Mouse (Mus musculus): ENCODE data around the gene Slc12a9.

Gene Slc12a9

DNA sequence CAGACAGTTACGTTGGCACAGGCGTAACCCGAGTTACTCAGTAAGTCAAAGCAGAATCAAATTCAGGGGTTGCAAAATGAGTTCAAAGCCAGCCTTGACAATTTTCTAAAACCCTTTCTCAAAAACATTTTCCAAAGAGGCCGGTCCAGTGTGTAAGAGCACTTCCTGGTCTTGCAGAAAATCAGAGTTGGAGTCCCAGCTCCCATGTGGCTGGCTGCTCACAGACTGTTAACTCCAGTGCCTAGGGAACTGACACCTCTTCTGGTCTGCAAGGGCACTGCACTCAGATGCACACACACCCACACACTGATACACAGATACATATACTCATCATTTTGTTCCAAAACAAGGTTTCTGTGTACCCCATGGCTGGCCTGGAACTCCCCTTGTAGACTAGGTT is 25.0 kb downstream of the Slc12a9 start:
- DNase-seq (ENCODE audit: low read depth) = no peak

DNA sequence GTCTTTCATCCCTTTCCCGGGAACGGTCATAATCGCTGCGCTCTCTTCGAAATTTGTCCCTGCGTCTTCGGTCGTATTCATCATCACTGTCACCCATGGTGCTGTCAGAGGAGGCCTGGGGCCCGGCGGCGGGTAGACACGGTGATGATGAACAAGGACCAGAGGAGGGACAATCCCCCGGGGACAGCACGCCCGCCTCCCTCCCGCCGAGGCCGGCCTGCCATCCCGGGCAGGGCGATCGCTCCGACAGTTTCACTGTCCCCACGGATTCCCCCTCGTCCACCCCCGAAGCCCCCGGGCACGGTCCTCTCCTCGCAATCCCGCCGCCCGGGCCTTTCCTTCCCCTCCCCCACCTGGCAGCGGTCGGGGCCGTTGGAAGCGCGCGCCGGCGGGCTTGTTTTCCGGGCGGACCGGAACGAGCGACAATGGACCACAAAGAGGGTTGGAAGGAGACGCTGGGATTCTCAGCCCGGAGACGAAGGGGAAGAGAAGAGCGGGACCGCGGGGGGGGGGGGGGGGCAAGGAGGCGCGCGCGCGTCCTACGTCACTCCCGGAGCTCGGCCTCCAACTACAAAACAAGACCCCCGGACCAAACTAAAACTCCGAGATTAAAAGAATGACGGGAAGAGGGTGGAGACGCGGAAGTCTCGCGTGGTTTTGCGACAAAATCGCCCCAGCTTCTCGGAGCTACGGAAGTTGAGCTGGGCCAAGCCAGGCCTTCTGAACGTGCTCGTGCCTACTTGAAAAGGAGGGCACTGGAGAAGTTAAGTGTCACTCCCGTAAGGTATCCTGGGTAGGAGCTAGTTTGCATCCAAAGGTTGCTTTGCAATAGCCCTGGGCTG is 26.1 kb downstream of the Slc12a9 start, which contains the start of gene Srrt:
TSS of gene Srrt (minus strand) at position 604 of the 842 bp plus-strand sequence.
- peak; percentile 92 for DNase-seq (ENCODE audit: low read depth)

DNA sequence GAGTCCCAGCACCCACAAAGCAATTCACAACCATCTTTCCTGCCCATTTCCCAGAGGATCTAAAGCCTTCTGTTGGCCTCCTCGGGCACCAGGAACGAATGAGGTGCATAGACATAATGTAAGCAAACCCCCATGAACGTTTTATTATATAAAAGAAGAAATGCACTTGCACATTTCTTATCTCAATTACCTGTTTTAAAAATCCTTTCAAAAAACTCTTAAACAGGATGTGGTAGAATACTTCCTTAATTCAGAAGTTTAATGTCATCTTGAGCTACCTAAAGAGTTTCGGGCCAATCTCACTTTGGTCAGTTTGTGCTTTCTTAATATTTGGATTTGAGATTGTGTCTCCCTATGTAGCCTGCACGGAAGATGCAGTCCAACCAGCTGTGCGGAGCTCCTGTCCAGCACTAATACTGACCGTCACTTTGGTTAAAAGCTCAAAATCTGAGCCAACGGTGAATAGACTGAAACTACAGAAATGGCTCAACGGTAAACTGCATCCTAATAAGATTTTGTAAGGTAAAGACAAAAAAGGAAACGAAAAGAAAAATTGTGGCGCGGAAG is 26.9 kb downstream of the Slc12a9 start:
- DNase-seq (ENCODE audit: low read depth) = no peak

DNA sequence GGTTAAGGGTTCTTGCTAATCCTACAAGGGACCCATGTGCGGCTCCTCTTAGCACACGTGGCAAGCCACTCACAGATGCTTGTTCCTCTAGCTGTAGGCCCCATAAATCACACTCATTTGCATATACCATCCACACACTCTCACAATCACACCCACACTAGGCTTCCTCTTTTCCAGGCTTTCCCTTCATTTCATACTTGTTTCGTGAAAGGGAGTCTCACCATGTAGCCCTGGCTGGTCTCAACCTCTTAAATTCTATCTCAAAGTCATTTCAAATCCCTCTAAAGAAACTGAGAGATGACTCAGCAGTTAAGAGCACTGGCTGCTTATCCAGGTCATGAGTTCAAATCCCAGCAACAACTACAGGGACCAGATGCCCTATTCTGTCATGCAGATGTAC is 27.6 kb downstream of the Slc12a9 start:
- DNase-seq (ENCODE audit: low read depth) = no peak

DNA sequence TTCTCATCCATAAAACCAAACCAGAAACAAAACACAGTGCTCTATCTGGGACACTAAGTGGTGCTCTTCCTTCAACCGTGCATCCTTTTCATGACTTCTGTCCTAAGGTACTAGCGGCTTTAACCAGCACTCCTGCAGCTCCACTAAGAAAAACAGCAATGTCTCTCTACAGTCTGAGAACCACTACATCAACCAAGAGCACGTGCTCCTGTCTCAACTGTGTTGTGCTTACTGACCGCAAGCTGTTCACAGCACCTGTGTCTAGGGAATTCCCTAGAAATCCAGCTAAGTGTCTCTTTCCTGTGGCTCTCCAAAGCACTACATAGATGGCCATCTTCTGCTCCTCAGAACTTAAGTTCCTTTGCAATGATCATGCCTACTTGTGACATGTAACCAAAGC is 28.6 kb downstream of the Slc12a9 start:
- no peak for DNase-seq (ENCODE audit: low read depth)

DNA sequence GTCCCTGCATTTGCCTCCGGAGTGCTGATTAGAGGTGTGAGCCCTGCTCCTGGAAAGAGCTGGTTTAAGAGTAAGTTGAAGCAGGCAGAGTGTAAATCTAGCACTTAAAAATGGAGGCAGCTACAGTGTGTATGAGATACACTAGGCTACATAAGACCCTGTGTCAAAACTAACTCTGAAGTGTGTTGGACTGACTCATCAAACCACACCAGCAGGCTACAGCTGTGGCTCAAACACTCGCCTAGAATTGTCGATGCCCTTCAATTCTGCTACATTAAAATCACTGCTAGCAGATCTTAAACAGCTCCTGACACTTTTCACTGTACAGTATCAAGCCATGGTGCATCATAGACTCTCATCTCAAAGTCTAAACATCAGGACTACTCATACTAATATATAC is 29.2 kb downstream of the Slc12a9 start:
- no peak for DNase-seq (ENCODE audit: low read depth)

DNA sequence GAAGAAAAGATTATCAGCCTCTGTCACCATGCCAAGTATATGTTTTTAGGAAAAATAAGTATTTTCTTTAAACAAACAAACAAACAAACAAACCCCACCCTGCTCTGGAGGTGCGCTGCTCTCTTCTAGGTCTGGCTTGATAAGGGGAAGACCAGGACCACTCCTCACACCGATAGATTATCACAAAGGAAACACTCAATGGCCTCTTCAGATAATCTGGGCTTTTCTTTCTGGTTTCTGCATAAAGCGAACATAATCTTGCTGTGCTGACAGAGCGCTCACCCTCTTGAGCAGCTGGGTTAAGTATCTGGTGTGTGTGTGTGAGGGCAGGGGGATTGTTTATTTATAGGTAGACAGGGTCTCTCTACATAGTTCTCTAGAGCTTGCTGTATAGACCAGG is 29.8 kb downstream of the Slc12a9 start:
- DNase-seq (ENCODE audit: low read depth) = no peak

DNA sequence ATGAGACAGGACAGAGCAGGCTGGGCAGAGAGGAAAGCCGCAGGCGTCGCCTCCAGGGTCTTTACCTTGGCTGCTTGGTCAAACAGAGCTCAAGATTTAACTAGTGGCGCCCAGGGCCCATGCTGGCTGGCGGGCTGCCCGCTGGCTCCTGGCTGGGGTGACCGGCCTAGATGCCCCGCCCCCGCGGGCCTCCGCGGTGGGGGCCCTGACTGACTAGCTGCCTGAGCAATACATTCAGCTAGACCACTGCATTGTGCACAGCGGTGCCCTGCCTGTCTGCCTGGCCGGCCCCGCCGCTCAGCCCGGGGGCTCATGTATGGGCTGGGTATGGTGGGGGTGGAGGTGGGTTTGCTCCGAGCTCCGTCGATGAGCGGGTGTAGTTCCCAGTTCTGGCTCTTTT is 32.1 kb downstream of the Slc12a9 start:
- no peak for DNase-seq (ENCODE audit: low read depth)

DNA sequence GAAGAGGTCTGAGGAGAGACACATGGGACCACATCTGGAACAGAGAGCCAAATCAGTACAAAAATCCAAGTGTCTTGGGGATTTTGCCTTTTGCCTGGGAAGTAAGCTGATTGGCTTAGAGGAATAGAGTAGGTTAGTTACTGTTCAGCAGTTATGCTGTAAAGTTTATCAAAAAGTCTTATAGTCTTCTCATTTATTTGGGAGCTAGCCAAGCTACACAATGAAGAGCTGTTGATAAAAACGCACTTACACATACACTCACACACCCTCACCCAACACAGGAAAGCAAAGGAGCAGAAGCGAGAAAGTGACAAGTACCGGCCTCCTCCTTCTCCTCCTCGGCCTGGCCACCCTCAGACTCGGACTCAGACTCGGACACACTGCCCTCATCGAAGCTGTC is 34.2 kb downstream of the Slc12a9 start:
- no peak for DNase-seq (ENCODE audit: low read depth)

DNA sequence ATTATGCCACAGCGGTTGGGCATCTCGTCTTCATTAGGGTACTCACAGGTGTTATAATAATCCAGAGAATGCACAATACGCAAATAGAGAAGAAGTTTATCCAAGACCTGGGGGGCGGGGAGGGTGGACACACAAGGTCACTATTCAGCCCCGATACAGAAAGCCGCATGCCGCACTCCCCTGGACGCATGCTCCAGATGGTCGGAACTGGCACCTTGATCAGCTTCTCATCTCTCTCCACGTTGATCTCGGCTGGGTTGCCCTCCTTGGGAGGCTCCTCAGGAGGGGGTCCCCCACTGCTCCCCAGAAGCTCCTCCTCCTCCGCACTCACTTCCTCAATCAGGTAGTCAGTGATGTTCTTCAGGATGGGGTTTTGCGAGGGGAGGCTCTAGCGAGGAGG is 36.3 kb downstream of the Slc12a9 start:
- no peak for DNase-seq (ENCODE audit: low read depth)

DNA sequence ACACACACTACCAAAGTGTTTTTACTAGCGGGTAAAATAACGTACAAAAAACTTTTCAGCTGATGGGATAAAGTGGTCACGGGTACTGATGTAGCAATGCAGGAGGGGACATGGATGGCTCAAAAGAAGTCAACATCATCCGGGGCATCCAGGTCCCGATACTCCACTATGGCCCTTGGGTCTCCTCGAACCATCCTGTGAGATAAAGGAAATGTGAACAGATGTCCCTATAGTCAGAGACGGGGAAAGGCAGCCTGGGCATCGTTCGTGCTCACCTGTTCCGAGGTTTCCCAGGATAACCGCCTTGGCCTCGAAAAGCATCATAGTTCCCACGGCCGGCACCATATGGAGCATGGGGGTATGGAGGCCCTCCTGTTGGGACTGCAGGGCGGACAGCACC is 37.7 kb downstream of the Slc12a9 start:
- DNase-seq (ENCODE audit: low read depth) = no peak

DNA sequence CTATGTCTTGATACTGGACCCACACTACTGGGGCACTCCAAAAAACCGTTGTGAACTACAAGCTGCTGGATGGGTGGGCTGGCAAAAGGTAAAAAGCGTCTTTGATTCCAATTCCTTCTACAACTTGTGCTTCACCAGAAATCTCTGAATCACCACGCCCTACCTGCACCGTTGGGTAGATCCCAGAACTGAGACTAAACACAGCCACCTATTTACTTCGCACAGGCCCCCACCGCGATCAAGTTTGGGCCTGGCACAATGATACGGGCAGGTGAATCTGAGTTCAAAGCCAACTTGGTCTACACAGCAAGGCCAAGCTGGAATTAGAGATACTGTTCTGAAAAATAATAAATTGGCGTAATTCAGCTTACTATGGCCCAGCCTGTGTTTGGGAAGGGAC is 38.1 kb downstream of the Slc12a9 start:
- no peak for DNase-seq (ENCODE audit: low read depth)

DNA sequence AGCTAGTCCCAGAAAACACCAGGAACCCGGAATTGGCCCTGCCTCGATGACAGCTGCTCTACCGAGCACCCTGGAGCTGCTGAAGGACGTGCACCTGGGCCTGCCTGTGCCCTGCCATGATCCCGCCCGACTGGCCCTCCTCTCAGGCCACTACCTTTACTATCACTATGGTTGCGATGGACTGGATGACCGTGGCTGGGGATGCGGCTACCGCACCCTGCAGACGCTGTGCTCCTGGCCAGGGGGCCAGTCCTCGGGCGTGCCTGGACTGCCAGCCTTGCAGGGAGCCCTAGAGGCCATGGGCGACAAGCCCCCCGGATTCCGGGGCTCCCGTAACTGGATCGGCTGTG is 38.7 kb downstream of the Slc12a9 start:
- no peak for DNase-seq (ENCODE audit: low read depth)

DNA sequence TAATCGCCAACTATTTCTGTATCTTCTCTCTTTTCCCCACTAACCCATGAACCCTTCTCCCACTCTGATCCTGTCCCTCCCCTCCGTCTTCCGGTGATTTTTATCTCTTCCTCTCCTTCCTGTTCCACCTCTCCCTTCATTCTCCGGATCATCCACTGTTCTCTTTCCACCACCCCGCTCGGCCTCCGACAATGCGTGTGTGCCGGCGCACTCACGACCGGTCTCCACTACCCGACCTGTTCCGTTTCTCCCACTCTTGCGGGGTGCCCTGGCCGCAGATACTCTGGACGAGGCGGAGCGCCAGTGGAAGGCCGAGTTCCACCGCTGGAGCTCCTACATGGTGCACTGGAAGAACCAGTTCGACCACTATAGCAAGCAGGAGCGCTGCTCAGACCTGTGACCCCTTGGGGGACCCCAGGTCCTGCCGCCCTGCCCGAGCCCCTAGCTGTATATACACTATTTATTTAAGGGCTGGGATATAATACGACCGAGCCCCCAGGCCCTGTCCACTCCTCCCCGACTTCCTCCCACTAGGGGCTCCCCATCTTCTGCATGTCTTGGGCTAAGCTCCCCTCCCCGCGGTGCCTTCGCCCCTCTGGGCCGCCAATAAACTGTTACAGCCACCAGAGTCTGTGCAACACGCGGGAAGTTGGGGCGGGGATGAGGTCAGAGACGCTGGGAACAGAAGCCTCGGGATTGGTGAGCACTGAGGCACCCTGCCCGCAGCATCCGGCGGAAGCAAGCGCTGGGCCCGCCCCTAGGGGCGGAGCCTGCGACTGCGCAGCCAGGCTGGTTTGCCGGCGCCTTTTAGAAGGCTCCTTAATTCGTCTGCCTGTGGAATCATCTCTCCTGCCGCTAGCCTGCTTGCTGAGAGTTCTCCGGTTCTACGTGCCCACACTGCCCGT is 39.3 kb downstream of the Slc12a9 start, which contains the start of gene Ufsp1:
TSS of gene Ufsp1 (plus strand) at position 791 of the 905 bp plus-strand sequence.
- peak; percentile 89 for DNase-seq (ENCODE audit: low read depth)

DNA sequence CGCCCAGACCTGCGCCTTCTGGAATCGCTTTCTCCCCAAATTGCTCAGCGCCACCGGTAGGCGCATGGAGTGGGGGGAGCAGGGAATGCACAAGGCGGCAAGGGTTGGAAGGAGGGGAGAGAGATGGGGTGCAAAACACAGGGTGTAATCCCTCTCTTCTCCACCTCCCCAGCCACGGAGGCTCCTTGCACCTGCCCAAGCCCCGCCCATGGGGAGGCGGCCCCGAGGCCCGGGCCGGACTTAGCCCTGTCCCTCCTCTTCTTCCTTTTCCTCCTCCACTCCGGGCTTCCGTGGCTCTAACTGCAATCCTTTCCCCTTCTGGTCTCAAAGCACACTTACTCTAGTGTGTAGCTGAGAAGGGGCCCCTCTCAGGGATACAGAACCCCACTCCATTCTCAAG is 40.1 kb downstream of the Slc12a9 start:
- DNase-seq (ENCODE audit: low read depth) = no peak

DNA sequence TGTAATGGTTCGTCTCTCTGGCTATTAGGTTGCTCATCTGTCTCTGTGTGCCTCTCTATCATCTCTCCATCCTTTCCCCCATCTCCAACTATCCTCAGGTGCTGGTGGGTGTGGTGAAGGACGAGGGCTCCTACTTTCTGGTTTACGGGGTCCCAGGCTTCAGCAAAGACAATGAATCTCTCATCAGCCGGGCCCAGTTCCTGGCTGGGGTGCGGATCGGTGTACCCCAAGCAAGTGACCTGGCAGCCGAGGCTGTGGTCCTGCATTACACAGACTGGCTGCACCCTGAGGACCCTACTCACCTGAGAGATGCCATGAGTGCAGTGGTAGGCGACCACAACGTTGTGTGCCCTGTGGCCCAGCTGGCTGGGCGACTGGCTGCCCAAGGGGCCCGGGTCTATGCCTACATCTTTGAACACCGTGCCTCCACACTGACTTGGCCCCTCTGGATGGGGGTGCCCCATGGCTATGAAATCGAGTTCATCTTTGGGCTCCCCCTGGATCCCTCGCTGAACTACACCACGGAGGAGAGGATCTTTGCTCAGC is 41.9 kb downstream of the Slc12a9 start:
- no peak for DNase-seq (ENCODE audit: low read depth)

DNA sequence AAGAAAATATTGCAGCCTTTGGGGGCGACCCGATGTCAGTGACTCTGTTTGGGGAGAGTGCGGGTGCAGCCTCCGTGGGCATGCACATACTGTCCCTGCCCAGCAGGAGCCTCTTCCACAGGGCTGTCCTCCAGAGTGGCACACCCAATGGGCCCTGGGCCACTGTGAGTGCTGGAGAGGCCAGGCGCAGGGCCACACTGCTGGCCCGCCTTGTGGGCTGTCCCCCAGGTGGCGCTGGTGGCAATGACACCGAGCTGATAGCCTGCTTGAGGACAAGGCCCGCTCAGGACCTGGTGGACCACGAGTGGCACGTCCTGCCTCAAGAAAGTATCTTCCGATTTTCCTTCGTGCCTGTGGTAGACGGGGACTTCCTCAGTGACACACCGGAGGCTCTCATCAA is 42.7 kb downstream of the Slc12a9 start:
- DNase-seq (ENCODE audit: low read depth) = no peak

DNA sequence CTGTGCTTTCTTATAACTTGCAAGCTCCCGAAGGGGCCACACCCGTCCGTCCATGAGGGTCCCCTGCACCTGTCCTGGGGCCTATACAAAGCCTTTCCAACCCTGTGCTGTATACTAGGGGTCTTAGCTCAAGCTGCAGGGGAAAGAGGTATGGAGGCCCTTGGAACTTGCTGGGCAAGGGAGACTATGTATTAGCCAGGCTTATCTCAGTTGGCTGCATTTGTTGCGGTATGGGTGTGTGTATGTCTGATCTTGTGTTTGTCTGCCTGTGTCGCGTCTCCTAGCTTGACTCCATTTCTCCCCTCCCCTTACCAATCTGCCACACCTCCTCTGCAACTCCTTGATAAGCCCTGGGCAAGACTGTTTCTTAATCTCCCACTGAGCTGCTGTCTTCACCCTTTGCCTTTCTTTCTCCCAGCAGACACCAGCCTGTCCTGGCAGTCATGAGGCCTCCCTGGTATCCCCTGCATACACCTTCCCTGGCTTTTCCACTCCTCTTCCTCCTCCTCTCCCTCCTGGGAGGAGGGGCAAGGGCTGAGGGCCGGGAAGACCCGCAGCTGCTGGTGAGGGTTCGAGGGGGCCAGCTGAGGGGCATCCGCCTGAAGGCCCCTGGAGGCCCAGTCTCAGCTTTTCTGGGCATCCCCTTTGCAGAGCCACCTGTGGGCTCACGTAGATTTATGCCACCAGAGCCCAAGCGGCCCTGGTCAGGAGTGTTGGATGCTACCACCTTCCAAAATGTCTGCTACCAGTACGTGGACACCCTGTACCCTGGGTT is 43.6 kb downstream of the Slc12a9 start:
- peak; percentile 96 for DNase-seq (ENCODE audit: low read depth)

DNA sequence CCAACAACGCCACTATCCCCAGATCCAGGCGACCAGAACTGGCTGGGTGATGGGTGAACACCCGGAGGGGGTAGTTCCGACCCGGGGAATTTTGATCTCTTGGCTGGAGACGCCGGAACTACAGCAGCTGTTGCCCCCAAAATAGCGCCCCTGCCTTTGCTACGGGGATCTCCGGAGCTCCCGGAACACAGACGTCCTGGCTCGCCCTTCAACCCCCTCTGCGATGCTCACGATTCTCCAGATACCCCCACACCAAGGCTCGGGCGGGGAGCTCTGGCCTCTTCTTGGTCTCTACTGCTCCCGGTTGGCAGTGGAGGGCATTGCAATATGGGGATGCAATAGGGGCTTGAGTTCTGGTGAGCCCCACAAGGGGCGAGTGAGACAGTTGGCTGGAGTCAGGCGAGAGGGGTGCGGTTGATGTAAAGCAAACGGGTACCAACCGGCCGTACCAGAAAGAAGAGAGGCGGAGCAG is 44.4 kb downstream of the Slc12a9 start:
- no peak for DNase-seq (ENCODE audit: low read depth)

DNA sequence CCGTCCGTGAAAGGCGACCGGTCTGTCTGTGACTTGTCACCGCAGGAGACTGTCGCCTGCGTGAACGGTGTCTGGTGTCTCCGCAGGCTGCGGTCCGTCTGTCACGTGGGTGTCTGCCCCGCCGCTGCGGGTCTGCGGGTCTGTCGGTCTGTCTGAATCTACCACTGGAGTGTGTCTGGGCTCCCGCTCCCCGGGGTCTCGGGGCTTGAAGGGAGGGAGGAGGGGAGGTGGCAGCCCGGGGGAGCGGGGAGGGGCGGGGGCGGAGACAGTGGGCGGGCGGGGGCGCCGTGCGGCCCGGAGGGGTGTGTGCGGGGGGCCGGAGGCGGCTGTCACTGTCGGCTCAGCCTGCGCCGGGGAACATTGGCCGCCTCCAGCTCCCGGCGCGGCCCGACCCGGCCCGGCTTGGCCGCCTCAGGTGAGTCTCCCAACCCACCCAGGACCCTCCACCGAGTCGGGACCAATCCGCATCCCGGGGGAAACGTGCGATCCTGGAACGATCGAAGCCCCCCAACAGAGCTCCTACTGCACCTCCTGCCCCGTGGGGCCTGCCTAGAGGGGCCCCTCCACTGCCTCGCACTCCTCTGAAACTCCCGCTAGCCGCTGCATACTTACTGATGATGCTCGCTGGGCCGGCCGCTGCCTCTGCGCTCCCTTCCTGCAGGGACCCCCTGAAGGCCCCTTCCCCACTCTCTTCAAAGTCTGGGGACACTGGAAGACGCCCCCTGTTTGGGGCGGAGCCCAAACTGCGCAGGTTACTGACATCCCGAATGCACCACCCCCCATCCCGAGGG is 45.2 kb downstream of the Slc12a9 start:
- DNase-seq (ENCODE audit: low read depth) = no peak
